Mouse (Mus musculus) layer of hippocampus, adult 11-12 months (tissue): ENCODE results near the gene Cyp1a1.

ENCODE experiments used
- DNase-seq: peaks from one replicate; pipeline ENCODE4 v3.0.0; 2022; ENCODE audit warnings: low spot score

Gene Cyp1a1

DNA sequence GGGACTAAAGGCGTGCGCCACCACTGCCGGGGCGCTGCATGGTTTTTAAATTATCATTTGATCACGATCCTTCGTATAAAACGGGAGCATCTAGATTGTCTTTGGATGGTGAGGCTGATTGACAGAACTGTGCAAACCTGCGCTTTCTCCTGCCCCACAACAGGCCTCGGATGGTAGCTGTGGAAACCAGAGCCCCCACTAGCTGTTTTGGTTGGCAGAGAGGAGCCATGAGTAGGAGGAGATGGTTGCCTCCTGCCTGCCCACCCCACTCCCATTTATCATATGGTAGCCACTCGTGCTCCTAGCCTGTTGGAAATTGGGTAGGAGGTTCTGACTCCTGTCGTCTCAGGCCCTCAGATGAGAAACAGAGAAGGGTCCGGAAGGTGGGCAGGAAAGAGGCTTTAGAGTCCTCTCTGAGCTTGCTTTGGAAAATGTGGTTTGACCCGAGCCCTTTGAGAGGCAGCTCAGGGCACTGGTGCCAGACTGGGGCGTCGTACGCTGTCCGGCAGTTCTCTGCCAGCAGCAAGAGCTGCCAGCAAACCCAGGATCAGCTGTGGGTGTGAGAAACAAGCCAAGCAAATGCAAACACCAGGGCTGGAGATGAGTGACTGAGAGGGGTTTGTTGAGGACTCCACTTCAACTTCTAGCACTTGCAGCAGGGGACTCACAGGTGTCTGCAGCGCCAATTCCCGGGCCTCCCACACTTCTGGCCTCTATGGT is 30.9 kb upstream of the Cyp1a1 start:
- DNase-seq, result peak; percentile 8

DNA sequence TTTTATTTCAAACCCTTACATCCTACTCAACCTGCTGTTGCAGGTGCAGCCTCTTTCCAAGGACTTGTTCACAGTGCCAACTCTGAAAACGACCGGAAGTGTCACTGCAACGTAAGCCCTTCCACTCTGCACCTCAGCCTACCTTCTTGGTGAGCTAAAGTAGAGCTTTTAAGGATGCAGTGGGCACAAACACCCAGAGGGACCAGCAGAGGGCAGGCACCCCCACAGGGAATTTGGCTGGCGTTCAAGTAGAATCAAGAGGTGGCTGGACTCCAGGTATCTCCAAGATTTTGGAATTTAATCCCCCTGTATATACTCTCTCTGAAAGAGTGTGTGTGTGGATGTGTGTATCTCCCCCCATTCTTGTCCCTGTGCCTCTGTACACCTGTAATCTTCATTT is 29.9 kb upstream of the Cyp1a1 start:
- DNase-seq, result no peak

GRCm38 (mm10) chr9:57658970-57659369 is 28.8 kb upstream of the Cyp1a1 start:
- no peak for DNase-seq

GRCm38 (mm10) chr9:57659774-57660173 is 28.0 kb upstream of the Cyp1a1 start:
- DNase-seq, result peak; percentile 85

DNA sequence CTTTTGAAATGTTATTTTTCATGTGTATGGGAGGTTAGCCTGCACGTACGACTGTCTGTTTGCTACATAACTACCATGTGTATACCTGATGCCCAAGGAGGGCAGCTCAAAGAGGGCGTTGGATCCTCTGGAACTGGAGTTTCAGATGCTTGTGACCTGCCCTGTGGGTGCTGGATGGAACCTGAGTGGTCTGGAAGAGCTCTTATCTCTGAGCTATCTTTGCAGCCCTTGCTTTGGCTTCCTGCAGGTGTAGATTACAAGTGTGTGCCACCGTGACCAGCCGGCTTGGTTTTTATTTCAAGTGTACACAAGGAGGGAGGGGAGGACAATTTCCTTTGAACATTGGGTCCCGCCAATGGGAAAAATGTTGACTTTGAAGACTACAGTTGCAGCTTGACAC is 27.2 kb upstream of the Cyp1a1 start:
- no peak for DNase-seq

DNA sequence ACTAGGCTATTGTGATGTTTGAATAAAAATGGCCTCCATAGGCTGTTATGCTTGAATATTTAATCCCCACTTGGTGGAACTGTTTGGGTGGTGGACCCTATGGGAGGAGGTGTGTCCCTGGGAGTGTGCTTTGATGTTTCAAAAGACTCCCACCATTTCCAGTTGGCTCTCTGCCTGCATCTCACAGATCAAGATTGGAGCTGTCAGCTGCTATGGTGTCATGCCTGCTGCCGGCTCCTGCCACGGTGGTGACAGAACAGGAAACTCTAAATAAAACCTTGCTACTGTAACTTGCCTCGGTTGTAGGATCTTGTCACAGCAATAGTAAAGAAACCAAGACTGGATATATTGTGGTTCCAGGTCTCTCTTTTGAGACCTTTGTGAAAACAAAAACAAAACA is 26.2 kb upstream of the Cyp1a1 start:
- DNase-seq, result no peak

- DNase-seq, result no peak
These were observed 23.1 kb upstream of the Cyp1a1 start for GRCm38 (mm10) chr9:57664616-57665015.

DNA sequence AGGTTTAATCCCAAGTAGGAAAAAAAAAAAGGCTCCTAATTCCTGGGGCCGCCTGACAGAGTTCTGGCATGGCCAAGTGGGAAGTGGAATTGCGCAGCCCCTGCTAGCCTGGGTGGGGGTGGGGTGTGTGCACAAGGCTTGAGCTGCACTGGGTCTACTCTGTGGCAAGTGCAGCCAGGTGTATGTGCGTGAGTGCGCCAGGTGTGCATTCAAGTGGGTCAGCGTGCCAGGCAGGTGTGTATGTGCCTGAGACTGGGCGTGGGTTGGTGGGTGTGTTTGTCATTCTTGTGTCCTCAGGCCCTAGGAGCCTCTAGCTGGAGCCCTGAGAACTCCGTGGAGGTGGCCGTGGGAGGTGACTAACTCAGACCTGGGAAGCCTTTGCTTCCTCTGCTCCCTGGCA is 21.2 kb upstream of the Cyp1a1 start:
- no peak for DNase-seq

DNA sequence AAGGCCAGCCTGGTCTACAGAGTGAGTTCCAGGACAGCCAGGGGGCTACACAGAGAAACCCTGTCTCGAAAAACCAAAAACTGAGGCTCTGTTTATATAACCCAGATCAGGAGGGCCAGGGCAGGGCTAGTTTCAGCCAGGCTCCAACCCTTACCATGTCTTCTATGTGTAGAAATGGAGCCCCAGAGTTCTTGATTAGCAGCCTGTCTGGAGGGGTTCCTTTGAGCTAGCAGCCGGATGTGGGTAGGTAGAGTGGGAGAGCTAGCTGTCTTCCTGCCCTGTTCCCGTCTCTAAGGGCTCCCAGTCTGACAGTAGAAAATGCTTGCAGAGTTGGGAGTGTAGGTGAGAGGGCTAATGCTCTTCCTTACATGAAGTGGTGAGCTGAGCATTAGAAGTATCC is 20.6 kb upstream of the Cyp1a1 start:
- no peak for DNase-seq

DNA sequence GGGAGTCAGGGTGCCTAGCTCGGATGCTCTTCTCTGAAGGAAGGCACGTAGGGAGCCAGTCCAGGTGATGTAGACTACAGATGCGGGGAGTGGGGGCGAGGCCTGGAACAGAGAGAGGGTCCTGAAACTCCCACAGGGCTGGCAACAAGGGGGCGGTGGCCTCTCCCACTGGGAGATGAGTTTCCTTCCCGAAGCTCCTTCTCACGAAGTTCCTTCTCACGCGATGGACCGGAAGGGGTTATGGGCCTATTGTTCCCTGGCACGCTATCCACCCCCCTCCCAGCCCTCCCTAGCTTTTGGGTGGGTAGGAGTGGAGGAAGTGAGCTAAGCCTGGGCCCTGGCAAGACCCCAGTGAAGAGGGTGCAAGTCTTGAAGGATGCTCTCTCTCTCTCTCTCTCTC is 19.9 kb upstream of the Cyp1a1 start:
- DNase-seq, result no peak

DNA sequence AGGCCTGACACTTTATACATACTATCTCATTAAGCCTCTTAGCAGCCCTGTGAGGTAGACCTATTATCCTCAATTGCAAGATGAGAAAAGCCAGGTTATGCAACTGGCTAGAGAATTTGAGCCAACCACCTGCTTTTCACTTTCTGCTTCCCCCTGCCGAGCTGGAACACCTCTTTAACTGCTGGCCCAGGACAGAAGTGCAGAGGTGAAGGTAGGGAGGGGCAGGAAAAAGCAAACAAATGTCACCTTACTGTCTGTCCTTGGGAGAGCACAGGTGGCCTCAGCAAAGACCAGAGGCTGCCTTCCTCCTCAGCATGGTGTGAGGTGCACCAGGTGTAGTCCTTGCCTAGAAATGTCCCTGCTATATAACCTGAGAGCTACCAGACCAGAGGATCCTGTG is 19.5 kb upstream of the Cyp1a1 start:
- no peak for DNase-seq

GRCm38 (mm10) chr9:57669566-57669965 is 18.2 kb upstream of the Cyp1a1 start:
- DNase-seq, result no peak

- DNase-seq, result no peak
These were observed 16.7 kb upstream of the Cyp1a1 start for GRCm38 (mm10) chr9:57671037-57671436.

- DNase-seq, result no peak
These were observed 16.2 kb upstream of the Cyp1a1 start for GRCm38 (mm10) chr9:57671500-57671899.

DNA sequence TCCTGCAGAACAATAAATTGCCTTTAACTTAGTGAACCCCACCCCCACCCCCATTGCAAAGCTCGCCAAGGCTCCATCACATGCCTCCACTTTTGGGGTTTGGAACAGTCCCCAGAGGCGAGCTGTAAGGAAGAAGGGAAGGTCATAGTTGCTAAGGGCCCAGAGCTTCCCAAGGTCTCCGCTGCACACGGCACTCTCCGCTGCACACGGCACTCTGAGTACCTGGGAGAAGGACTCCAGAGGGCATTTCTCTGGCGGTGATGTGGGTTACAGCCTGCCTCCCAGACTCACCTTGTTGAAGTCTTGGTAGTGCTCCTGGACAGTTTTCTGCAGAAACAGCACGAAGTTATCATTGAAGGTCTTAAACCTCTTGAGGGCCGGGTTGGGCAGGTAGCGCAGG is 6.3 kb upstream of the Cyp1a1 start:
- no peak for DNase-seq

- no peak for DNase-seq
These were observed 4.2 kb upstream of the Cyp1a1 start, which contains the start of gene Cyp1a2 for GRCm38 (mm10) chr9:57683520-57683919. Gene Cyp1a2 (minus strand): TSS chr9:57683703.

DNA sequence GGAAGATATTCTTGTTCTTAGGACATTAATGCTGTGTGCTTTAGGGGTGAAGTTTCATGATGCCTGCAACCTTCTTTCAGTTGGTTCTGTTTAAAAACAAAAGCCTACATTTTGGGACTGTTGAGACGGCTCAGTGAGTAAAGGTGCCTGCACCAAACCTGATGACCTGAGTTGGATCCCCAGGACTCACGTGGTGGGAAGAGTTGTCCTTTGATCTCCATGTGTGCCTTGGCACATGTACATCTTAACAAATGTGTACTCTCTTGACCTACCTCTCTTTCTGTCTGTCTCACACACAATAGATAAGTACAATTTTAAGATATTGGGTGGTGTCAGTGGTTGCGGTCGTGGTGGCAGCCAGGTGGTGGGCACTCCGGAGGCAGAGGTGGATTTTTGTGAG is 1.7 kb upstream of the Cyp1a1 start:
- DNase-seq, result no peak

DNA sequence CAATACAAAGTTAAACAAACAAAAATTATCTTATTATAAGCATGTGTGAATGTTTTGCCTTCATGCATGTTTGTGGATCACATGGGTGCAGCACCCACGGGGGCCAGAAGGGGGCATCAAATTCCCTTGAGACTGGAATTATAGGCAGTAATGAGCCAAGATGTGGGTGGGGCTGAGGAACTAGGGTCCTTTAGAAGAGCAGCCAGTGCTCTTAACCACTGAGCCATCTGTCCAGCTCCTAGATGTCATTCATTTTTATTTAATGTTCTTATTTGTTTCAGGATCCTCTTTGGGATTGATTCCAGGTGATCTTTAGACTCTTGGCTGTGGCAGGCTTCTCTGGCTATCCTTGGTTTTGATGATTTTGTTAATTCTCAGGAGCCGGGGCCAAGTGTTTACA is 430 bp downstream of the Cyp1a1 start:
- DNase-seq, result no peak

GRCm38 (mm10) chr9:57688606-57689005 is 878 bp downstream of the Cyp1a1 start:
- no peak for DNase-seq

DNA sequence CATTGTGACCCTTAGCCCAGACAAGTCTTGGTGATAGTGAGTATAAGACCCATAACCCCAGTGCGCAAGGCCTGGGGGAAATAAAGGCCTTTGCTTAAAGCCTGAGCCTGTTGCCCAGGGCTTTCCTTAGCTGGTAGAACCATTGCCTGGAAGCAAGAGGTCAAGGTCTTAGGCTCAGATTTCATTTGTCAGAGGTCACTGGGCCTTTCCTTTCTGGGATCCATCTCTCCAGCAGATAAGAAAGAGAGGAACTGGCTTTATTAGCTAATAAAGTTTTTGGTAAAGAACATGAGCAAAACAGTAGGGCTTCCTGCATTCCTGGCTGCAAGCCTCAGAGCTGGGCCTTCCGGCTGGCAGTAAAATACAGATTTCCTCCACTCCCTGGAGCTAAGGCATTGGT is 6.4 kb downstream of the Cyp1a1 start:
- no peak for DNase-seq

- peak; percentile 74 for DNase-seq
These were observed 8.9 kb downstream of the Cyp1a1 start for GRCm38 (mm10) chr9:57696380-57697285.

- no peak for DNase-seq
These were observed 9.7 kb downstream of the Cyp1a1 start for GRCm38 (mm10) chr9:57697380-57697779.

GRCm38 (mm10) chr9:57698466-57699150 is 10.9 kb downstream of the Cyp1a1 start:
- DNase-seq, result peak; percentile 18
